Mouse (Mus musculus): ENCODE results near the gene Fastkd3. TPM values are rescaled to one million over a fixed set of nuclear protein-coding genes. Genes with fewer than 3 reads are reported as not detected.

Gene Fastkd3
- total and polyA plus RNA-seq, 2 experiments from 2014 or later = 12.3 to 21.3 TPM

- TF ChIP-seq CTCF (IDR thresholded peaks at IDR 0.05; ENCODE audit: low read depth) = no peak; the same call in 1 of the 2 replicates
- Histone ChIP-seq H3K27me3 (ENCODE audit: insufficient read depth, low read length) (no peaks in the 10 kb centered on the region), H3K9ac (no peak overlapping the region), H3K36me3 (ENCODE audit: insufficient read depth) (no peaks in the 10 kb centered on the region), H3K4me3 (ENCODE audit: low read depth, low read length) (peak overlapping the region; percentile 18), H3K4me1 (ENCODE audit: insufficient read depth) (peaks cover 6% of the 10 kb centered on the region; the same call in 1 of the 2 replicates), H3K27ac (ENCODE audit: low read depth, low read length) (no peak overlapping the region), H3K9me3 (ENCODE audit: low read length) (no peaks in the 10 kb centered on the region), H3K4me2 (ENCODE audit: low read depth) (peak overlapping the region; percentile 41)
- 3% methylated on average over 11 of the region's 11 CpGs for WGBS
- DNase-seq (peak; percentile 68), ATAC-seq (peak; percentile 74)
Measured at GRCm38 (mm10) chr13:68605689-68606126, 23.7 kb downstream of the Fastkd3 start.

- 49% methylated on average over 21 of the region's 21 CpGs for WGBS
- Histone ChIP-seq H3K4me3 (ENCODE audit: low read depth, low read length) (peak overlapping the region; percentile 2; the same call in 1 of the 2 replicates), H3K27ac (ENCODE audit: low read depth, low read length) (no peak overlapping the region; the same call in 1 of the 2 replicates), H3K9ac (peak overlapping the region; percentile 23; the same call in 1 of the 2 replicates), H3K36me3 (ENCODE audit: insufficient read depth) (no peaks in the 10 kb centered on the region), H3K27me3 (ENCODE audit: insufficient read depth, low read length) (no peaks in the 10 kb centered on the region), H3K4me1 (ENCODE audit: insufficient read depth) (peaks cover 6% of the 10 kb centered on the region; the same call in 1 of the 2 replicates), H3K9me3 (ENCODE audit: low read length) (no peaks in the 10 kb centered on the region), H3K4me2 (ENCODE audit: low read depth) (peak overlapping the region; percentile 30)
- peak; percentile 45 for DNase-seq
- no peak for TF ChIP-seq CTCF (IDR thresholded peaks at IDR 0.05; ENCODE audit: low read depth)
- ATAC-seq = peak; percentile 75
Measured at GRCm38 (mm10) chr13:68607652-68608405, 25.8 kb downstream of the Fastkd3 start.

- DNase-seq (peak; percentile 72), ATAC-seq (peak; percentile 97)
- Histone ChIP-seq H3K27me3 (ENCODE audit: insufficient read depth, low read length) (no peaks in the 10 kb centered on the region), H3K4me2 (ENCODE audit: low read depth) (no peak overlapping the region), H3K36me3 (ENCODE audit: insufficient read depth) (no peaks in the 10 kb centered on the region), H3K27ac (ENCODE audit: low read depth, low read length) (no peak overlapping the region), H3K9ac (no peak overlapping the region), H3K9me3 (ENCODE audit: low read length) (no peaks in the 10 kb centered on the region), H3K4me1 (ENCODE audit: insufficient read depth) (no peaks in the 10 kb centered on the region), H3K4me3 (ENCODE audit: low read depth, low read length) (no peak overlapping the region)
- TF ChIP-seq CTCF (IDR thresholded peaks at IDR 0.05; ENCODE audit: low read depth) = no peak; the same call in none of the 2 replicates
- 57% methylated on average over 6 of the region's 6 CpGs for WGBS
Measured at GRCm38 (mm10) chr13:68622792-68623191, 40.8 kb downstream of the Fastkd3 start.

- H3K36me3 ChIP-seq (ENCODE audit: insufficient read depth) = no peaks in the 10 kb centered on the region
- no peak for TF ChIP-seq CTCF (IDR thresholded peaks at IDR 0.05; ENCODE audit: low read depth)
- 74% methylated on average over 3 of the region's 3 CpGs for WGBS
- H3K27me3 ChIP-seq (ENCODE audit: insufficient read depth, low read length) = no peaks in the 10 kb centered on the region
- H3K4me1 ChIP-seq (ENCODE audit: insufficient read depth) = no peaks in the 10 kb centered on the region
- H3K27ac ChIP-seq (ENCODE audit: low read depth, low read length) = no peak overlapping the region
- no peak for ATAC-seq
- H3K4me3 ChIP-seq (ENCODE audit: low read depth, low read length) = no peak overlapping the region
- DNase-seq = no peak
- H3K9ac ChIP-seq = no peak overlapping the region
- H3K4me2 ChIP-seq (ENCODE audit: low read depth) = no peak overlapping the region
- no peaks in the 10 kb centered on the region for H3K9me3 ChIP-seq (ENCODE audit: low read length)
Measured at GRCm38 (mm10) chr13:68627041-68627440, 45.0 kb downstream of the Fastkd3 start.

Other genes starting within 250 kb of the Fastkd3 start
- 13.7 and 15.1 TPM in 2 replicates for gene Mtrr, start 85 bp upstream of the Fastkd3 start, total RNA-seq (2014; rRNA removed)
- gene Mtrr, start 85 bp upstream of the Fastkd3 start, polyA plus RNA-seq (2015; fragmentation: Nextera tagmentation; extraction: Ambion mirVana) = 6.1 and 9.9 TPM in 2 replicates
- gene 1700001L19Rik, start 15.2 kb downstream of the Fastkd3 start, total RNA-seq (2014; rRNA removed) = 9.4 and 17.5 TPM in 2 replicates
- gene 1700001L19Rik, start 15.2 kb downstream of the Fastkd3 start, polyA plus RNA-seq (2015; fragmentation: Nextera tagmentation; extraction: Ambion mirVana) = 13.6 and 16.5 TPM in 2 replicates

Measured in forebrain, postnatal 0 days (tissue).